Mouse (Mus musculus) limb, embryonic 15.5 days (tissue): ENCODE results near the gene Cd79a. TPM values are rescaled to one million over a fixed set of nuclear protein-coding genes. Genes with fewer than 3 reads are reported as not detected.

ENCODE experiments used
- ATAC-seq: fragments of 200-750 bp; cut with Nextera tagmentation; 2 replicates; pipeline ENCODE4 v1.8.0; 2017; ENCODE audit warnings: low read depth, moderate TSS enrichment; ENCODE audit not compliant: insufficient number of reproducible peaks, low FRiP score, low TSS enrichment
- H3K27ac ChIP-seq: fragments of 300-500 bp; sonication (generic); 2 replicates; pipeline ENCODE4 v1.5.1; 2015; ENCODE audit warnings: moderate library complexity, mild to moderate bottlenecking, inconsistent platforms
- H3K27me3 ChIP-seq: fragments of 300-500 bp; sonication (generic); 2 replicates; pipeline ENCODE4 v1.6.1; 2015; ENCODE audit warnings: inconsistent platforms
- H3K36me3 ChIP-seq: fragments of 300-500 bp; sonication (generic); 2 replicates; pipeline ENCODE4 v1.6.1; 2015; ENCODE audit warnings: inconsistent platforms
- H3K4me1 ChIP-seq: fragments of 300-500 bp; sonication (generic); 2 replicates; pipeline ENCODE4 v1.6.1; 2015; ENCODE audit warnings: inconsistent platforms
- H3K4me2 ChIP-seq: fragments of 300-500 bp; sonication (generic); 2 replicates; pipeline ENCODE4 v1.6.1; 2015; ENCODE audit warnings: mild to moderate bottlenecking, inconsistent platforms
- H3K4me3 ChIP-seq: fragments of 300-500 bp; sonication (generic); 2 replicates; pipeline ENCODE4 v1.5.1; 2015; ENCODE audit warnings: mild to moderate bottlenecking, inconsistent platforms
- H3K9ac ChIP-seq: fragments of 300-500 bp; sonication (generic); 2 replicates; pipeline ENCODE4 v1.6.1; 2015; ENCODE audit warnings: inconsistent platforms
- H3K9me3 ChIP-seq: fragments of 300-500 bp; sonication (generic); 2 replicates; pipeline ENCODE4 v1.6.1; 2016; ENCODE audit warnings: inconsistent platforms
- WGBS: fragments of 180-500 bp; shearing (Covaris S2); methylation state at CpG from one replicate; pipeline ENCODE4 v1.1.7; 2015; 5-methylcytosine and 5-hydroxymethylcytosine counted together
- polyA plus RNA-seq: library from polyadenylated mRNA; unstranded; fragments of >200 nt; fragmentation: Nextera tagmentation; extraction: Ambion mirVana; gene quantifications from 2 replicates; pipeline ENCODE4 v1.2.1, GENCODE M21; 2015

Gene Cd79a
- polyA plus RNA-seq, 1 experiment from 2014 or later: 0.72 TPM

GRCm38 (mm10) chr7:24943641-24944040 lies 46.5 kb downstream of the Cd79a start:
- no peak overlapping the region for H3K9ac ChIP-seq
- H3K27me3 ChIP-seq: peaks cover 100% of the 10 kb centered on the region
- no peaks in the 10 kb centered on the region for H3K36me3 ChIP-seq
- H3K9me3 ChIP-seq: no peaks in the 10 kb centered on the region
- H3K4me3 ChIP-seq: no peak overlapping the region
- 2% methylated on average over 6 of the region's 6 CpGs for WGBS
- H3K4me1 ChIP-seq: peaks cover 11% of the 10 kb centered on the region
- ATAC-seq: no peak
- no peak overlapping the region for H3K4me2 ChIP-seq
- H3K27ac ChIP-seq: no peak overlapping the region

GRCm38 (mm10) chr7:24944257-24944950 lies 47.2 kb downstream of the Cd79a start, which contains the start of gene Gm4881:
Gene Gm4881, minus strand, starts transcription at chr7:24944494.
- H3K27ac ChIP-seq: no peak within 1 kb of the TSS
- no peak for ATAC-seq
- peak within 1 kb of the TSS; percentile 41 for H3K4me3 ChIP-seq
- H3K4me2 ChIP-seq: peak within 1 kb of the TSS; percentile 79
- peaks cover 11% of the 10 kb centered on the region for H3K4me1 ChIP-seq
- 1% methylated on average over 69 of the region's 72 CpGs for WGBS
- no peaks in the 10 kb centered on the region for H3K9me3 ChIP-seq
- H3K27me3 ChIP-seq: peaks cover 100% of the 10 kb centered on the region
- peak within 1 kb of the TSS; percentile 14; the same call in 1 of the 2 replicates for H3K9ac ChIP-seq
- H3K36me3 ChIP-seq: no peaks in the 10 kb centered on the region

- H3K9ac ChIP-seq: no peak overlapping the region
- H3K4me2 ChIP-seq: no peak overlapping the region
- ATAC-seq: no peak
- no peaks in the 10 kb centered on the region for H3K9me3 ChIP-seq
- H3K27ac ChIP-seq: no peak overlapping the region
- 3% methylated on average over 7 of the region's 7 CpGs for WGBS
- H3K4me1 ChIP-seq: peaks cover 15% of the 10 kb centered on the region
- H3K36me3 ChIP-seq: no peaks in the 10 kb centered on the region
- peaks cover 100% of the 10 kb centered on the region for H3K27me3 ChIP-seq
- H3K4me3 ChIP-seq: no peak overlapping the region
These were observed 50.3 kb downstream of the Cd79a start for GRCm38 (mm10) chr7:24947316-24948048.

- H3K27ac ChIP-seq: no peak overlapping the region
- H3K9ac ChIP-seq: no peak overlapping the region
- peaks cover 15% of the 10 kb centered on the region for H3K4me1 ChIP-seq
- H3K4me3 ChIP-seq: no peak overlapping the region
- peaks cover 100% of the 10 kb centered on the region for H3K27me3 ChIP-seq
- H3K4me2 ChIP-seq: no peak overlapping the region
- H3K36me3 ChIP-seq: no peaks in the 10 kb centered on the region
- ATAC-seq: no peak
- 3% methylated on average over 29 of the region's 29 CpGs for WGBS
- H3K9me3 ChIP-seq: no peaks in the 10 kb centered on the region
These were observed 51.6 kb downstream of the Cd79a start for GRCm38 (mm10) chr7:24948774-24949173.

GRCm38 (mm10) chr7:24949958-24950623 lies 52.9 kb downstream of the Cd79a start:
- peaks cover 99% of the 10 kb centered on the region for H3K27me3 ChIP-seq
- WGBS: 2% methylated on average over 8 of the region's 8 CpGs
- no peak for ATAC-seq
- no peak overlapping the region for H3K27ac ChIP-seq
- no peak overlapping the region for H3K4me2 ChIP-seq
- H3K4me3 ChIP-seq: no peak overlapping the region
- no peak overlapping the region for H3K9ac ChIP-seq
- no peaks in the 10 kb centered on the region for H3K9me3 ChIP-seq
- H3K36me3 ChIP-seq: no peaks in the 10 kb centered on the region
- peaks cover 16% of the 10 kb centered on the region for H3K4me1 ChIP-seq

Other genes with a start within 250 kb of the Cd79a start
- gene Tex101, start 220.7 kb upstream of the Cd79a start, polyA plus RNA-seq: not detected in 2 replicates
- not detected in 2 replicates for gene BC049730, start 188.1 kb upstream of the Cd79a start, polyA plus RNA-seq
- not detected in 2 replicates for gene Gm4763, start 170.5 kb upstream of the Cd79a start, polyA plus RNA-seq
- 0.23 and 0.25 TPM in 2 replicates for gene Cd177, start 137.1 kb upstream of the Cd79a start, polyA plus RNA-seq
- gene Ceacam10, start 120.2 kb upstream of the Cd79a start, polyA plus RNA-seq: 0.17 and 0.37 TPM in 2 replicates
- 12.0 and 12.4 TPM in 2 replicates for gene Gm9844, start 35.2 kb upstream of the Cd79a start, polyA plus RNA-seq
- gene Lypd4, start 27.4 kb upstream of the Cd79a start, polyA plus RNA-seq: not detected in 2 replicates
- gene Dmrtc2, start 27.3 kb upstream of the Cd79a start, polyA plus RNA-seq: not detected in 2 replicates
- gene Rps19, start 13.0 kb upstream of the Cd79a start, polyA plus RNA-seq: 2,364 and 2,933 TPM in 2 replicates
- 110 and 122 TPM in 2 replicates for gene Arhgef1, start 5.5 kb downstream of the Cd79a start, polyA plus RNA-seq
- not detected in 2 replicates for gene Gm4881, start 47.1 kb downstream of the Cd79a start, polyA plus RNA-seq
- 209 and 233 TPM in 2 replicates for gene Rabac1, start 75.4 kb downstream of the Cd79a start, polyA plus RNA-seq
- 0.97 and 1.5 TPM in 2 replicates for gene Atp1a3, start 108.6 kb downstream of the Cd79a start, polyA plus RNA-seq
- gene Grik5, start 175.0 kb downstream of the Cd79a start, polyA plus RNA-seq: 4.2 and 5.7 TPM in 2 replicates
- 28.8 and 29.5 TPM in 2 replicates for gene Zfp574, start 175.2 kb downstream of the Cd79a start, polyA plus RNA-seq